Mouse (Mus musculus): ENCODE measurements around the gene Ankfn1.

Gene Ankfn1

GRCm38 (mm10) chr11:89579111-89579510, 198.3 kb downstream of the Ankfn1 start:
- no peak for DNase-seq (ENCODE audit: low read depth, low spot score)

GRCm38 (mm10) chr11:89574269-89574838, 203.1 kb downstream of the Ankfn1 start:
- DNase-seq (ENCODE audit: low read depth, low spot score), result no peak

GRCm38 (mm10) chr11:89569391-89570145, 207.9 kb downstream of the Ankfn1 start:
- no peak for DNase-seq (ENCODE audit: low read depth, low spot score)

- DNase-seq (ENCODE audit: low read depth, low spot score), result no peak
Observed at GRCm38 (mm10) chr11:89568246-89568645, 209.2 kb downstream of the Ankfn1 start.

- no peak for DNase-seq (ENCODE audit: low read depth, low spot score)
Observed at GRCm38 (mm10) chr11:89551441-89551840, 226.0 kb downstream of the Ankfn1 start.

GRCm38 (mm10) chr11:89550921-89551320, 226.5 kb downstream of the Ankfn1 start:
- DNase-seq (ENCODE audit: low read depth, low spot score), result no peak

GRCm38 (mm10) chr11:89548786-89549185, 228.7 kb downstream of the Ankfn1 start:
- no peak for DNase-seq (ENCODE audit: low read depth, low spot score)

GRCm38 (mm10) chr11:89546164-89546563, 231.3 kb downstream of the Ankfn1 start:
- no peak for DNase-seq (ENCODE audit: low read depth, low spot score)

- no peak for DNase-seq (ENCODE audit: low read depth, low spot score)
Observed at GRCm38 (mm10) chr11:89544856-89545817, 232.3 kb downstream of the Ankfn1 start.

GRCm38 (mm10) chr11:89538376-89538775, 239.1 kb downstream of the Ankfn1 start:
- DNase-seq (ENCODE audit: low read depth, low spot score), result no peak

- no peak for DNase-seq (ENCODE audit: low read depth, low spot score)
Observed at GRCm38 (mm10) chr11:89527800-89528430, 249.5 kb downstream of the Ankfn1 start.

- no peak for DNase-seq (ENCODE audit: low read depth, low spot score)
Observed at GRCm38 (mm10) chr11:89515501-89515901, 262.0 kb downstream of the Ankfn1 start.

GRCm38 (mm10) chr11:89508675-89509324, 268.7 kb downstream of the Ankfn1 start:
- no peak for DNase-seq (ENCODE audit: low read depth, low spot score)

- no peak for DNase-seq (ENCODE audit: low read depth, low spot score)
Observed at GRCm38 (mm10) chr11:89506595-89507245, 270.7 kb downstream of the Ankfn1 start.

GRCm38 (mm10) chr11:89505046-89505445, 272.4 kb downstream of the Ankfn1 start:
- no peak for DNase-seq (ENCODE audit: low read depth, low spot score)

GRCm38 (mm10) chr11:89501796-89502195, 275.7 kb downstream of the Ankfn1 start:
- no peak for DNase-seq (ENCODE audit: low read depth, low spot score)

- no peak for DNase-seq (ENCODE audit: low read depth, low spot score)
Observed at GRCm38 (mm10) chr11:89500961-89501360, 276.5 kb downstream of the Ankfn1 start.

GRCm38 (mm10) chr11:89481084-89481483, 296.4 kb downstream of the Ankfn1 start:
- DNase-seq (ENCODE audit: low read depth, low spot score), result no peak

- DNase-seq (ENCODE audit: low read depth, low spot score), result no peak
Observed at GRCm38 (mm10) chr11:89476927-89477326, 300.5 kb downstream of the Ankfn1 start.

GRCm38 (mm10) chr11:89476047-89476446, 301.4 kb downstream of the Ankfn1 start:
- DNase-seq (ENCODE audit: low read depth, low spot score), result no peak

GRCm38 (mm10) chr11:89472871-89473270, 304.6 kb downstream of the Ankfn1 start:
- no peak for DNase-seq (ENCODE audit: low read depth, low spot score)
